Mouse (Mus musculus) C2C12 (cell line): ENCODE results near the gene Eif1b. TPM values are rescaled to one million over a fixed set of nuclear protein-coding genes. Genes with fewer than 3 reads are reported as not detected.
A peak's percentile ranks its signal among the peaks of the same experiment; 100 is the strongest.

Experiments used
- H3K27me3 ChIP-seq: one replicate; pipeline ENCODE4 v1.6.1; 2011; ENCODE audit not compliant: control insufficient read depth, insufficient read depth, insufficient read length
- H3K36me3 ChIP-seq: one replicate; pipeline ENCODE4 v1.6.1; 2011; ENCODE audit not compliant: control insufficient read depth, insufficient read depth
- H3K4me3 ChIP-seq: one replicate; pipeline ENCODE4 v1.5.1; 2011; ENCODE audit warnings: mild to moderate bottlenecking, control low read depth; ENCODE audit not compliant: poor library complexity, insufficient read depth, severe bottlenecking
- H3K79me2 ChIP-seq: one replicate; pipeline ENCODE4 v1.6.1; 2011; ENCODE audit not compliant: control insufficient read depth, insufficient read depth
- H3K79me3 ChIP-seq: one replicate; pipeline ENCODE4 v1.6.1; 2011; ENCODE audit warnings: low read depth, control low read depth
- H3ac ChIP-seq: one replicate; pipeline ENCODE3; 2011; ENCODE audit warnings: low read depth; ENCODE audit not compliant: control insufficient read depth, insufficient read length
- CEBPB ChIP-seq: IDR thresholded peaks from one replicate; pipeline ENCODE4 v1.6.1; 2011; ENCODE audit warnings: low read depth, mild to moderate bottlenecking, control low read depth, moderate library complexity
- CTCF ChIP-seq: IDR thresholded peaks from one replicate; pipeline ENCODE4 v1.5.1; 2011; ENCODE audit not compliant: control insufficient read depth, insufficient read depth, insufficient read length
- FOSL1 ChIP-seq: IDR thresholded peaks from one replicate; pipeline ENCODE4 v1.8.0; 2011; ENCODE audit warnings: mild to moderate bottlenecking, low read length; ENCODE audit not compliant: poor library complexity, insufficient read depth, severe bottlenecking
- MAX ChIP-seq: IDR thresholded peaks from one replicate; pipeline ENCODE4 v1.6.1; 2011; ENCODE audit warnings: mild to moderate bottlenecking, control low read depth
- MYOD1 ChIP-seq: IDR thresholded peaks from one replicate; pipeline ENCODE4 v1.6.1; 2011; ENCODE audit warnings: low read depth; ENCODE audit not compliant: control insufficient read depth, insufficient read length
- MYOG ChIP-seq: IDR thresholded peaks from one replicate; pipeline ENCODE4 v1.6.1; 2011; ENCODE audit not compliant: control insufficient read depth, insufficient read length; ENCODE audit errors: extremely low read depth
- USF1 ChIP-seq: IDR thresholded peaks from one replicate; pipeline ENCODE4 v1.6.1; 2011; ENCODE audit warnings: low read depth, mild to moderate bottlenecking, control low read depth, moderate library complexity
- long read RNA-seq, 2 experiments: library from polyadenylated mRNA; unstranded; transcript quantifications; one replicate each; pipeline ENCODE4 v2.0.0; 2019 to 2020
- polyA plus RNA-seq: library from polyadenylated mRNA; unstranded; fragments of >200 nt; fragmentation: generic; extraction: Trizol; gene quantifications from one replicate; pipeline ENCODE4 v1.2.1, GENCODE M21; 2012; ENCODE audit warnings: missing spikeins

Eif1b gene
- polyA plus RNA-seq, result 52.6 TPM
- long read RNA-seq, experiment 1, transcript Eif1b-201 (4 exons, 1,035 nt), result major isoform, 56 of 59 reads
- long read RNA-seq, experiment 1, partial matches to known transcripts, result 3 of 59 reads
- long read RNA-seq, experiment 1, other reads (novel, unspliced or antisense), result 0 of 59 reads
- long read RNA-seq, experiment 2, transcript Eif1b-201 (4 exons, 1,035 nt), result major isoform, 17 of 18 reads
- long read RNA-seq, experiment 2, partial matches to known transcripts, result 1 of 18 reads
- long read RNA-seq, experiment 2, other reads (novel, unspliced or antisense), result 0 of 18 reads

- Histone ChIP-seq H3ac (peak within 1 kb of the TSS; percentile 81), H3K79me3 (no peaks in the 10 kb centered on the region), H3K79me2 (peaks cover 13% of the 10 kb centered on the region), H3K36me3 (peaks cover 18% of the 10 kb centered on the region), H3K4me3 (peak within 1 kb of the TSS; percentile 65), H3K27me3 (peaks cover 7% of the 10 kb centered on the region)
- TF ChIP-seq MYOG, result no peak
- TF ChIP-seq CTCF, result no peak
- TF ChIP-seq FOSL1, result no peak
- no peak for TF ChIP-seq MAX
- no peak for TF ChIP-seq USF1
- no peak for TF ChIP-seq CEBPB
These were observed at the start of gene Eif1b for GRCm38 (mm10) chr9:120492010-120492399. Gene Eif1b (plus strand): TSS chr9:120492232.

GRCm38 (mm10) chr9:120444642-120445041 is 47.4 kb upstream of the Eif1b start:
- H3K79me2 ChIP-seq, result no peaks in the 10 kb centered on the region
- no peak overlapping the region for H3K4me3 ChIP-seq
- H3K27me3 ChIP-seq, result peaks cover 29% of the 10 kb centered on the region
- no peak for TF ChIP-seq CEBPB
- no peak for TF ChIP-seq MYOG
- TF ChIP-seq MYOD1, result no peak
- TF ChIP-seq MAX, result no peak
- no peak for TF ChIP-seq FOSL1
- TF ChIP-seq USF1, result no peak
- TF ChIP-seq CTCF, result no peak
- H3K36me3 ChIP-seq, result no peaks in the 10 kb centered on the region
- no peak overlapping the region for H3ac ChIP-seq
- H3K79me3 ChIP-seq, result no peaks in the 10 kb centered on the region

DNA sequence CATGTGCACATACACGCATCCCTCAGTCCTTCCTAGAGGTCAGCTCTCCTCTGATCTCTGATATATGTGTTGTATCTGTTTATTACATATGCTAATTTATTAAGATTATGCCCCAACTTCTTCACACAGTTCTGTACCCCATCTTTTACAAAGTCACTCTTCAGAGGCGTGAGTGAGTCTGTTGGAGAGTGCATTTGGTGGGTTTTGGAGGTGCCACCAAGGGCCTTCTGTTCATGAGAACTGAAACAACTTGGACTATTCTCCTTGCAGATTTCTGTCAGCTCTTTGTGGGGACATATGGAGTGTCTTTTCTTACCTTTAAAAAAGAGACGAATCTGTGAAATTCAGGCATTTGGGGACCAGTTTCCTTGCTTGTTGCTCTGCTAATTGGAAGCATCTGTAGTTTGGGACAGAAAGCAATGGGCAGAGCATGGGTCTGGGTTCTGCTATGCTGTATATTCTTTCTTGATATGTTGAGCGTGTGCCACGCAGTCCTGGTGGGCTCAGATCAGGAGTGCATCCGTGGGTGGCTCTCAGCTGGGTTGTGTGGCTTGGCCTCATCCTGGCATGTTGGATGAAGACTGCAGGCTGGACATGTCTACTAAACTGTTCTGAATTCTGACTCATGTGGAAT is 42.2 kb upstream of the Eif1b start:
- Histone ChIP-seq H3K79me2 (no peaks in the 10 kb centered on the region), H3K4me3 (no peak overlapping the region), H3K79me3 (no peaks in the 10 kb centered on the region), H3K36me3 (no peaks in the 10 kb centered on the region), H3ac (no peak overlapping the region), H3K27me3 (peaks cover 25% of the 10 kb centered on the region)
- TF ChIP-seq CTCF, result no peak
- TF ChIP-seq FOSL1, result no peak
- TF ChIP-seq MAX, result no peak
- TF ChIP-seq CEBPB, result no peak
- no peak for TF ChIP-seq MYOD1
- no peak for TF ChIP-seq MYOG
- TF ChIP-seq USF1, result no peak

GRCm38 (mm10) chr9:120455768-120456655 is 36.0 kb upstream of the Eif1b start:
- Histone ChIP-seq H3K79me3 (no peaks in the 10 kb centered on the region), H3K27me3 (peaks cover 15% of the 10 kb centered on the region), H3ac (no peak overlapping the region), H3K36me3 (no peaks in the 10 kb centered on the region), H3K4me3 (no peak overlapping the region), H3K79me2 (no peaks in the 10 kb centered on the region)
- TF ChIP-seq MAX, result no peak
- no peak for TF ChIP-seq CTCF
- TF ChIP-seq FOSL1, result no peak
- no peak for TF ChIP-seq MYOD1

DNA sequence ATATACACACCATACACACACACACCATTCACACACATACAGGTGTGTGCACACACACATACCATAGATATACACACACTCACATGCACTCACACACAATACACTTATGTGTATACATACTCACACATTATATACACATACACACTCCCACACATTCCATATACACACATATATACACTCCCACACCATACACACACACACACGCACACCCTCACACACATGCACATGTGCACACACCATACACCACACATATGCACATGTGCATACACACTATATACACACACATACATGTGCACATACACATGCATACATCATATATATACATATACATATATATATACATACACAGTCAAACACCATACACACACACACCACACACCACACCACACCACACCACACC is 21.6 kb upstream of the Eif1b start:
- TF ChIP-seq FOSL1 (no peak), MYOD1 (no peak), USF1 (no peak), CEBPB (no peak), CTCF (no peak), MYOG (no peak)

More for the DNA sequence above, 21.6 kb upstream of the Eif1b start:
- peaks cover 61% of the 10 kb centered on the region for H3K27me3 ChIP-seq
- H3ac ChIP-seq, result no peak overlapping the region
- H3K4me3 ChIP-seq, result no peak overlapping the region
- no peaks in the 10 kb centered on the region for H3K79me3 ChIP-seq
- no peaks in the 10 kb centered on the region for H3K79me2 ChIP-seq
- no peaks in the 10 kb centered on the region for H3K36me3 ChIP-seq
